12 mouse cellular contexts compared by ENCODE assay signal in genomic region chr15:63400011-63400410, GRCm38 (mm10).
"Had no signal": no experiment of that assay in that cellular context is flagged by ENCODE, and none has a peak within 500 bp of the region (broad histone marks: within the 10 kb centered on the region; RNA-seq: fewer than 3 reads in every experiment).

No protein-coding gene starts in this region.

- H3K27ac ChIP-seq: limb, embryonic 12.5 days; liver, embryonic 13.5 days; lung, embryonic 15.5 days; midbrain, embryonic 12.5 days; stomach, embryonic 15.5 days had no signal

- H3K36me3 ChIP-seq: limb, embryonic 12.5 days; liver, embryonic 13.5 days; lung, embryonic 15.5 days; midbrain, embryonic 12.5 days; stomach, embryonic 15.5 days had no signal

- H3K4me3 ChIP-seq: limb, embryonic 12.5 days; liver, embryonic 13.5 days; lung, embryonic 15.5 days; midbrain, embryonic 12.5 days; stomach, embryonic 15.5 days had no signal

- H3K9me3 ChIP-seq: limb, embryonic 12.5 days; liver, embryonic 13.5 days; lung, embryonic 15.5 days; midbrain, embryonic 12.5 days; stomach, embryonic 15.5 days had no signal

- H3K4me1 ChIP-seq: limb, embryonic 12.5 days; liver, embryonic 13.5 days; lung, embryonic 15.5 days; midbrain, embryonic 12.5 days; stomach, embryonic 15.5 days had no signal

- DNase-seq: kidney, postnatal 10 days; liver; liver, embryonic 13.5 days; liver, postnatal 0 days; lung, postnatal 14 days; right cerebral cortex, postnatal 14 days; thymus, adult 2 months; thymus, postnatal 25 days had no signal

- H3K27me3 ChIP-seq: limb, embryonic 12.5 days; liver, embryonic 13.5 days; lung, embryonic 15.5 days; midbrain, embryonic 12.5 days; stomach, embryonic 15.5 days had no signal
